Mouse (Mus musculus) neural tube, embryonic 14.5 days (tissue): ENCODE data around the gene Ehd2. TPM values are rescaled to one million over a fixed set of nuclear protein-coding genes. Genes with fewer than 3 reads are reported as not detected.
A peak's percentile ranks its signal among the peaks of the same experiment; 100 is the strongest.

Experiments
- ATAC-seq: fragments of 200-750 bp; cut with Nextera tagmentation; 2 replicates; pipeline ENCODE4 v1.8.0; 2017; ENCODE audit warnings: low read depth, mild to moderate bottlenecking, moderate TSS enrichment, moderate library complexity
- H3K27ac ChIP-seq: fragments of 300-500 bp; sonication (generic); 2 replicates; pipeline ENCODE4 v1.5.1; 2014; ENCODE audit warnings: low read depth, mild to moderate bottlenecking, control low read depth, low read length, moderate library complexity, mixed read lengths
- H3K27me3 ChIP-seq: fragments of 300-500 bp; sonication (generic); 2 replicates; pipeline ENCODE4 v1.6.1; 2014; ENCODE audit warnings: low read length; ENCODE audit not compliant: control insufficient read depth, insufficient read depth
- H3K36me3 ChIP-seq: fragments of 300-500 bp; sonication (generic); 2 replicates; pipeline ENCODE4 v1.6.1; 2014; ENCODE audit warnings: low read length, mixed read lengths; ENCODE audit not compliant: control insufficient read depth, insufficient read depth
- H3K4me1 ChIP-seq: fragments of 300-500 bp; sonication (generic); 2 replicates; pipeline ENCODE4 v1.6.1; 2014; ENCODE audit warnings: low read length; ENCODE audit not compliant: control insufficient read depth, insufficient read depth
- H3K4me2 ChIP-seq: fragments of 300-500 bp; sonication (generic); 2 replicates; pipeline ENCODE4 v1.6.1; 2014; ENCODE audit warnings: mild to moderate bottlenecking, low read depth, low read length, control low read depth
- H3K4me3 ChIP-seq: fragments of 300-500 bp; sonication (generic); 2 replicates; pipeline ENCODE4 v1.5.1; 2014; ENCODE audit warnings: low read depth, low read length, control low read depth, mixed read lengths
- H3K9ac ChIP-seq: fragments of 300-500 bp; sonication (generic); replicated peaks from 2 replicates; pipeline ENCODE4 v1.6.1; 2014; ENCODE audit warnings: low read depth, mild to moderate bottlenecking, control low read depth, low read length, mixed read lengths
- H3K9me3 ChIP-seq: fragments of 300-500 bp; sonication (generic); 2 replicates; pipeline ENCODE4 v1.6.1; 2016; ENCODE audit warnings: low read length; ENCODE audit not compliant: control insufficient read depth
- WGBS: fragments of 180-500 bp; shearing (Covaris S2); extraction: QIAGEN DNeasy Blood & Tissue Kit; methylation state at CpG from one replicate; pipeline ENCODE4 v1.1.7; 2014; 5-methylcytosine and 5-hydroxymethylcytosine counted together
- polyA plus RNA-seq: library from polyadenylated mRNA; unstranded; fragments of >200 nt; fragmentation: Nextera tagmentation; extraction: Ambion mirVana; gene quantifications from 2 replicates; pipeline ENCODE4 v1.2.1, GENCODE M21; 2014

Ehd2 gene
- 3.2 and 5.5 TPM in 2 replicates for polyA plus RNA-seq

DNA sequence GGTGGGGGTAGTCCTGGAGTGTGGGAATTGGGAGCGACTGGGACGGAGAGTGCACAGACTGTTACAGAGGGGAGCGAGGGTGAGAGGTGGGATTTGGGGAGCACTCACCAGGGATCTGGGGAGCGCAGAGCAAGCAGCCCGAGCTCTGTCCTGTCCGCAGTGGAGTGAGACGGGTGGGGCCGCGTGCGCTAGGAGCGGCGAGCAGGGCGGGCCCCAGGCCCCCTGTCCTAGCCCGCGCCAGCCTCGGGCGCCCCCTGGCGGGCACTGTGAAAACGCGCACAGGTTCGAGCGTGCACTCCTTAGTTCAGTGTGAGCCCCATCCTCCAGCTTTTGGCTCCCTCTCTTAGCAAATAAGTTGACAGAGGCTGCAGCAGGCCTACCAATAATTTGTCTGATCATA, at the start of gene Ehd2:
TSS of gene Ehd2 (minus strand) at position 256 of the 400 bp plus-strand sequence.
- no peaks in the 10 kb centered on the region for H3K9me3 ChIP-seq
- H3K36me3 ChIP-seq, result peaks cover 10% of the 10 kb centered on the region
- no peaks in the 10 kb centered on the region for H3K27me3 ChIP-seq
- H3K4me2 ChIP-seq, result peak within 1 kb of the TSS; percentile 37
- H3K4me3 ChIP-seq, result 0 out of 2 replicates have a peak within 1 kb of the TSS, but pooled peaks have one; percentile 12
- H3K9ac ChIP-seq, result no peak within 1 kb of the TSS
- peak; percentile 78 for ATAC-seq
- 1% methylated on average over 21 of the region's 22 CpGs for WGBS
- no peaks in the 10 kb centered on the region for H3K4me1 ChIP-seq
- H3K27ac ChIP-seq, result no peak within 1 kb of the TSS

DNA sequence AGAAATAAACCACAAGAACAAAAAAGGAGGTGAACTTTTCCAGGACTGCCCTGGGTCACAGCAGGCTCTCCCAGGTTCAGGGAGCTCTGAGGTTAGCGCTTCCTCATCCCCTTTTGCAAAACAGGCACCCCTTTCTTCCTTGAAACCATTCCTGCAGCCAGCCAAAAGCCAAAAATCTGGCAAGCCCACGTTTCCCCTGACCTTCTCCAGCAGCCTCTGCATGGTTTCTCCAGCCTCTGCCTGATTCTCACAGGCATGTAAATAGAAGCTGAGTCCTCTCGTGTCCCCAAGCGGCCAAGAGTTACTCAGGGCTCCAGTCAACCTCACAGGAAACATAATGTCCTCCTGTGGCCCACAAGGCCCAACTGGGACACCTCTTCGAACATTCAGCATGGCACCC, 48.0 kb upstream of the Ehd2 start:
- Histone ChIP-seq H3K36me3 (no peaks in the 10 kb centered on the region), H3K4me2 (no peak overlapping the region), H3K4me3 (no peak overlapping the region), H3K9ac (no peak overlapping the region), H3K9me3 (no peaks in the 10 kb centered on the region), H3K27ac (no peak overlapping the region), H3K4me1 (no peaks in the 10 kb centered on the region), H3K27me3 (no peaks in the 10 kb centered on the region)
- 91% methylated on average over 5 of the region's 5 CpGs for WGBS
- ATAC-seq, result no peak

DNA sequence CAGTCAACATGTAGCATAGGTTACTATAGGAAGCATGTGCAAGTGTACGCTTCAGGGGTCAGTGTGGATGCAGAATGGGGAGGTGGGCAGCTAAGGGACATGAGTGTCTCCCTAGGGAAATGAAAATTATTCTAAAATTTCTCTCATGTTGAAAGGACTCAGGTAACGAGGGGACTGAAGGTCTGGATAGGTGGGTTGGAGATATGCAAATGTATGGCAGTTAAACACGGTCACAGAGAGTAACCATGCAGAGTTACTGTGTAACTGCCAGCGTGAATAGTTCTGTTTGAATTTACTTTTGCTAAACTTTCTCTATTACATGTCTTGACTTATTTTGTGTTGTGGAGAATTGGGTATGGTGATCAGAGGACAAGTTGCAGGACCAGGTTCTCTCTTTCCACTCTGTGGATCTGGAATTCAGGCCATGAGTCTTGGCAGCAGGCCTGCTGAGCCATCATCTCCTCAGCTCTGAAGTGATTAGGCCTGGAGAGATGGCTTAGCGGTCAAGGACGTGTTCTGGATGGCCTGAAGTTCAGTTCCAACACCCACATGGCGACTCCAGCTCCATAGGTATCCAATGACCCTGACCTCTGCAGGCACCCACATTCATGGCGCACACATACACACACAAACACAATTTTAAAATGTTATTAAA, 47.3 kb upstream of the Ehd2 start:
- Histone ChIP-seq H3K4me2 (no peak overlapping the region), H3K4me1 (no peaks in the 10 kb centered on the region), H3K27me3 (no peaks in the 10 kb centered on the region), H3K9me3 (no peaks in the 10 kb centered on the region), H3K36me3 (no peaks in the 10 kb centered on the region), H3K4me3 (no peak overlapping the region), H3K27ac (no peak overlapping the region), H3K9ac (no peak overlapping the region)
- ATAC-seq, result no peak
- WGBS, result 91% methylated on average over 8 of the region's 8 CpGs

DNA sequence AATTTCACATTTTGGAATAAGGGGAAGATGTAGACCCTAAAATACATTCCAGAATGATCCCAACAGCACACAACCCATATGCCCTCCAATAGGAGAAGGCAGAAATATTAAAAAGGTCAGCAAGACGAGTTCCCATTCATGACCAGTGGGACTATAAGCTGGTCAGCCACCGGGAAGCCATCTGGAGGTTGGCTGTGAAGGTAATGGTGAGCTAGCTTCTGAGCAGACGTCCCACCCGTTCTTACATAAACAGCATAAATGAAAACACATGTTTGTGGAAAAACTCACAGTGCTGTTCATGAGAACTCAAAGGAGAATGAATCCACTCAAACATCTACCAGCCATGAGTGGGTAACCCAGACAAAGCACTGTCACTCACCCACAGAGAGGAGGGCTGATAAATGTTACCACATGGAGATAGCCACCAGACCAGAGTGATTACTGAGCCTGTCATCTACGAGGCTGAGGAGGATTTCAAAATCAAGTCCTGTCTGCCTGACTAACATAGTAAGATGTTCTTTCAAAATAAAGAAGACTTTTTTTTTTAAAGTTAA, 46.4 kb upstream of the Ehd2 start:
- Histone ChIP-seq H3K4me2 (no peak overlapping the region), H3K27ac (no peak overlapping the region), H3K4me1 (no peaks in the 10 kb centered on the region), H3K4me3 (no peak overlapping the region), H3K9ac (no peak overlapping the region), H3K9me3 (no peaks in the 10 kb centered on the region), H3K27me3 (no peaks in the 10 kb centered on the region), H3K36me3 (no peaks in the 10 kb centered on the region)
- WGBS, result 87% methylated on average over 5 of the region's 5 CpGs
- no peak for ATAC-seq

DNA sequence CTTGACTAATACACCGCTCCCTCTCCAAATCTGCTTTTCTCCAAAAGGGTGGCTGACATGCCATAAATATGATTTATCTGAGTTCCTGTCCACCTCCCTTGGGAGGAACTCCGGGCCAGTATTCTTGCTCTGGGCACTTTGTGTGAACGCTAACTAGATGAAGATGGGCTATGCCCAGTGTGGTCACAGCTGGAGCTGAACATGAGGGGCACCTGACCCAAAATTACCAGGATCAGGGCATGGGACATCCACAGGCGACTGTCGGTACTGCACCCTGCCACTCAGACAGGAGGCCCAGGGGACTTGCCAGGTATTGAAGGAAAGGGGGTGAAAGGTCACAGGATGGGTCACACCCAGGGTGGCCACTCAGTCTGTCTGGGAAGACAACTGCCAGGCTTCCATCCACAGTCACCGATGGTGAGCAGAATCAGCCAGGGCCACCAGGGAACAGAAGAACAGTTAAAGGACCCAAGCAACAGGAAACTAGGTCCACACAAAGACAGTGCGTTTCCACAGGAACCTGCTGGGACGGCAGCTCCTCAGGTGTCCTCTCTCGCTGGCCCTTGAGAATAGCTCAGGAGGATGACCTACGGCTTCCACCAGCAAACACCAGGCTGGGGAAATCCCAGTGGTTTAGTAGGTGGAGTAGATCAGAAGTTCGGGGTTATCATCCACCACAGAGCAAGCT, 45.4 kb upstream of the Ehd2 start:
- Histone ChIP-seq H3K4me1 (no peaks in the 10 kb centered on the region), H3K4me3 (no peak overlapping the region), H3K9ac (no peak overlapping the region), H3K4me2 (no peak overlapping the region), H3K27ac (no peak overlapping the region), H3K27me3 (no peaks in the 10 kb centered on the region), H3K9me3 (no peaks in the 10 kb centered on the region), H3K36me3 (no peaks in the 10 kb centered on the region)
- no peak for ATAC-seq
- WGBS, result 74% methylated on average over 11 of the region's 11 CpGs

DNA sequence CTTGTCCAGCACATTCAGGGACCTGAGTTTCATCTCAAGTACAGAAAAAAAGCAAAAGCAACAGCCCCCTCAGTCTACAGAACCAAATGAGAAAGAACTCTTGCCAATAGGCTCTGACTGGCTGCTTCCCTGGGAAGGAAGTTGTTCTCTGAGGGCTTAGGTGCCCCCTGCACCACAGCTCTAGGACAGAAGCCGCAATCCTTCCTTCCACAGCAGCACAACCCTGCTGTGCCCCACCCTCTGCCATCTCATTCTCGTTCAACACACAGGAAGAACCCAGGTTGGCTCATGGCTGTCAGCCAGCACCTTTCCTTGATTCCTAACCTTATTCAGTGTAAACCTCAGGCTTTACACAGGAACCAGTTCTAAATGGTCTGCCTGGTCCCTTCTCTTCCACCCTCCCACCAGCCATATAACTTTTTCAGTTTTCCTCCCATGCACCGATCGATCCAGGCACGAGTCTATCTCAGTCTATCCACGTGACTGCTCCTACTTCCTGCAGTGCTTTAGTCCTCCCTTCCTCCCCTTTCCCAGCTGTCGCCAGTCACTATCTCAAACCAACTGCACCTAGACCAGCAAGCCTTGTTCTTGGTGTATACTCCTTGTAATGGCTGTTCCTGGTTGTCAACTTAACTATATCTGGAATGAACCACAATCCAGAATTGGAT, 44.2 kb upstream of the Ehd2 start:
- H3K27ac ChIP-seq, result no peak overlapping the region
- H3K9me3 ChIP-seq, result no peaks in the 10 kb centered on the region
- H3K4me3 ChIP-seq, result no peak overlapping the region
- no peaks in the 10 kb centered on the region for H3K4me1 ChIP-seq
- H3K36me3 ChIP-seq, result no peaks in the 10 kb centered on the region
- H3K4me2 ChIP-seq, result no peak overlapping the region
- 89% methylated on average over 7 of the region's 7 CpGs for WGBS
- no peak overlapping the region for H3K9ac ChIP-seq
- H3K27me3 ChIP-seq, result no peaks in the 10 kb centered on the region
- no peak for ATAC-seq

DNA sequence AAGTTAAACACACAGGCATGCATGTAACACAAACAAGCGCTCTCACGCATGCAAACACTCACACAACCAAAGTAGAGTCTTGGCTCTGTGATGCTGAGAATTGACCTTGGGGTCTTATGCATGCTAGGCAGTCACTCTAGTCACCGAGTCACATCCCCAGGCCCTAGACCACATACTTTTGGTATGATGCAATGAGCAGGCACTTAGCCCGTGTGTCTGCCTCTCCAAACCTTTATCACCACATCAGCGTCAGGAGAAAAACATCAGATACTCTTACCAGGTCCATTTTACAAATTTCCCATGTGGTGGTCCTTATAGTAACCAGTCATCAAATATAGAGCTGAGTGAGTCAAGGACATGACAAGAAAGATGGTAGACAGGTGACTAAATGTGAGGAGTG, 43.3 kb upstream of the Ehd2 start:
- WGBS, result 90% methylated on average over 5 of the region's 5 CpGs
- Histone ChIP-seq H3K36me3 (no peaks in the 10 kb centered on the region), H3K4me2 (no peak overlapping the region), H3K4me1 (no peaks in the 10 kb centered on the region), H3K27ac (no peak overlapping the region), H3K27me3 (no peaks in the 10 kb centered on the region), H3K4me3 (no peak overlapping the region), H3K9ac (no peak overlapping the region), H3K9me3 (no peaks in the 10 kb centered on the region)
- no peak for ATAC-seq

DNA sequence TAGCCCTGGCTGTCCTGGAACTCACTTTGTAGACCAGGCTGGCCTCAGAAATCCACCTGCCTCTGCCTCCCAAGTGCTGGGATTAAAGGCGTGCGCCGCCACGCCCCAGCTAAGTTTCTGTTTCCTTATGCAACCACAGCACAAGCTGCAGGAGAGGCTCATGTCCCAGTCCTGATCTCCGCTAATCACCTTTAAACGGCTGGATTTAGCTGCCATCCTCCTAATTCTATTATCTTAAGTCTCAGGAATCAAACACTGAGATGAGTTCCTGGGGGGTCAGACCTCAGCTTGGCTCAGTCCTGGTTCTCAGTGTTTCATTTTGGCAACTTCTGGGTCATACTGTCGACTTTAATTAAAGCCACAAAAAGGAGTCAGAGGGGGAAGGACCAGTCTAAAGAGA, 42.3 kb upstream of the Ehd2 start:
- Histone ChIP-seq H3K4me3 (no peak overlapping the region), H3K4me2 (no peak overlapping the region), H3K9me3 (no peaks in the 10 kb centered on the region), H3K36me3 (no peaks in the 10 kb centered on the region), H3K27me3 (no peaks in the 10 kb centered on the region), H3K4me1 (no peaks in the 10 kb centered on the region), H3K9ac (no peak overlapping the region), H3K27ac (no peak overlapping the region)
- ATAC-seq, result no peak
- 93% methylated on average over 7 of the region's 7 CpGs for WGBS

DNA sequence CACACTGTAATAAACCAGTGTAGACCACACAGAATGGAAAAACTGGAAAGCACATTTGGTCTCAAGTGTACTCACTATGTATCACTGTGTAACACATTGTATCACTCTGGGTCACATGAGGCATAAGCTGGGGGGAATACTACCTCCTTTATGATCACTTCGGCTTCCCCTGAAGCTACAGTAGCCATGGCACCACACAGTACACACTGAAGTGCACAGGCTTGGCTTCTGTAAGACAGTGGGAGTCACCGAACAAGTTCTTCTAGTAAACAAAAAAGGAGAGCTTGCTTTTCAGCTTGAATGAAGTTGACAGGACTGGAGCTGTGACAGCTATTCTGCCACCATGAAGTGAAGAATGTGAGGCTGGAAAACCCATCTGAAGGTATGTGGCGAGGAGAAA, 37.7 kb upstream of the Ehd2 start:
- Histone ChIP-seq H3K9me3 (no peaks in the 10 kb centered on the region), H3K4me2 (no peak overlapping the region), H3K36me3 (no peaks in the 10 kb centered on the region), H3K4me1 (no peaks in the 10 kb centered on the region), H3K9ac (no peak overlapping the region), H3K4me3 (no peak overlapping the region), H3K27ac (no peak overlapping the region), H3K27me3 (no peaks in the 10 kb centered on the region)
- 78% methylated on average over 3 of the region's 3 CpGs for WGBS
- ATAC-seq, result no peak
